Mouse (Mus musculus) cerebellum, adult 2 months (tissue): ENCODE results near the gene Taf1b.

Experiments
- CTCF ChIP-seq: fragments of 200-500 bp; IDR thresholded peaks from 2 replicates; pipeline ENCODE4 v1.5.1; 2011; ENCODE audit warnings: low read depth, mild to moderate bottlenecking, control low read depth, low read length, moderate library complexity, borderline replicate concordance; ENCODE audit not compliant: insufficient read depth
- POLR2A ChIP-seq: fragments of 200-500 bp; IDR thresholded peaks from 2 replicates; pipeline ENCODE4 v1.6.1; 2011; ENCODE audit warnings: low read length, control low read depth, borderline replicate concordance; ENCODE audit not compliant: insufficient read depth

DNA sequence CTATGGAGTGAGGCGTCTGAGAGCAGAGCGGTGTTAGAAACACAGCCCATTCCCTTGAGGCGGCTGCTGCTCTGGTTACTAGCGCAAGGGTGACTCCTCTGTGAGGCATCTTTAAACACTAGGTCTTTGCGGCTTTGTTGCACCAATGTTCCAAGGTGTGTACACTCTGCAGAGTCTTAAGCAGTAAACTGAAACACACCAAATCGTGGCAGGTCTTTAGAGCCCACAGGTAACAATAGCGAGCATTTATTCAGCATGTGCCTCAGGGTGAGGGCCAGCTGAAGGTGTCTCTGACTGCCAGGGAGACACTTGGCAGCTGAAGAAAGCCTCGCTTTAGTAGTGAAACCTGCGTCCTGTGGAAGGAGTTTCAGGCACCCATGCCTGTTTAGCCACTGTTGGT lies 93.9 kb downstream of the Taf1b start:
- no peak for TF ChIP-seq POLR2A
- TF ChIP-seq CTCF = no peak
